Mouse (Mus musculus) forebrain, embryonic 11.5 days (tissue): ENCODE data around the gene Ankrd28. TPM values are rescaled to one million over a fixed set of nuclear protein-coding genes. Genes with fewer than 3 reads are reported as not detected.

Experiments
- ATAC-seq: fragments of 200-750 bp; cut with Nextera tagmentation; replicated peaks from 2 replicates; pipeline ENCODE4 v1.8.0; 2017; ENCODE audit warnings: moderate TSS enrichment; ENCODE audit not compliant: low FRiP score
- DNase-seq: peaks from one replicate; pipeline ENCODE4 v3.0.0-alpha.2; 2017; ENCODE audit warnings: low spot score
- H3K27ac ChIP-seq: fragments of 300-500 bp; sonication (generic); 2 replicates; pipeline ENCODE4 v1.5.1; 2014; ENCODE audit warnings: low read depth, low read length
- H3K27me3 ChIP-seq: fragments of 300-500 bp; sonication (generic); 2 replicates; pipeline ENCODE4 v1.6.1; 2014; ENCODE audit warnings: mild to moderate bottlenecking, low read length, mixed read lengths; ENCODE audit not compliant: control insufficient read depth, insufficient read depth
- H3K36me3 ChIP-seq: fragments of 300-500 bp; sonication (generic); 2 replicates; pipeline ENCODE4 v1.6.1; 2014; ENCODE audit warnings: mild to moderate bottlenecking, low read length, moderate library complexity, mixed read lengths; ENCODE audit not compliant: control insufficient read depth, insufficient read depth
- H3K4me1 ChIP-seq: fragments of 300-500 bp; sonication (generic); replicated peaks from 2 replicates; pipeline ENCODE4 v1.6.1; 2014; ENCODE audit warnings: low read length, mixed read lengths; ENCODE audit not compliant: control insufficient read depth, insufficient read depth
- H3K4me2 ChIP-seq: fragments of 300-500 bp; sonication (generic); 2 replicates; pipeline ENCODE4 v1.6.1; 2014; ENCODE audit warnings: low read depth, mild to moderate bottlenecking, low read length, moderate library complexity, mixed read lengths; ENCODE audit not compliant: severe bottlenecking
- H3K4me3 ChIP-seq: fragments of 300-500 bp; sonication (generic); 2 replicates; pipeline ENCODE4 v1.5.1; 2014; ENCODE audit warnings: low read depth, low read length
- H3K9ac ChIP-seq: fragments of 300-500 bp; sonication (generic); 2 replicates; pipeline ENCODE4 v1.6.1; 2014; ENCODE audit warnings: low read length
- H3K9me3 ChIP-seq: fragments of 300-500 bp; sonication (generic); 2 replicates; pipeline ENCODE4 v1.6.1; 2016; ENCODE audit warnings: low read length, mixed read lengths; ENCODE audit not compliant: control insufficient read depth
- WGBS: fragments of 180-500 bp; shearing (Covaris S2); extraction: QIAGEN DNeasy Blood & Tissue Kit; methylation state at CpG from one replicate; pipeline ENCODE4 v1.1.7; 2014; 5-methylcytosine and 5-hydroxymethylcytosine counted together
- polyA plus RNA-seq: library from polyadenylated mRNA; unstranded; fragments of >200 nt; fragmentation: Nextera tagmentation; extraction: Ambion mirVana; gene quantifications from 2 replicates; pipeline ENCODE4 v1.2.1, GENCODE M21; 2014

Gene Ankrd28
- polyA plus RNA-seq, 1 experiment from 2014 or later, result 14.1 TPM

GRCm38 (mm10) chr14:31656857-31657645 lies 173.4 kb downstream of the Ankrd28 start:
- 46% methylated on average over 5 of the region's 5 CpGs for WGBS
- no peak overlapping the region for H3K27ac ChIP-seq

GRCm38 (mm10) chr14:31656386-31656785 lies 174.1 kb downstream of the Ankrd28 start:
- 82% methylated on average over 7 of the region's 7 CpGs for WGBS
- no peak for ATAC-seq
- no peak overlapping the region for H3K4me3 ChIP-seq

More at GRCm38 (mm10) chr14:31656857-31657645, 173.4 kb downstream of the Ankrd28 start:
- Histone ChIP-seq H3K36me3 (no peaks in the 10 kb centered on the region), H3K9ac (no peak overlapping the region), H3K4me3 (no peak overlapping the region), H3K4me2 (no peak overlapping the region), H3K27me3 (no peaks in the 10 kb centered on the region), H3K4me1 (peaks cover 5% of the 10 kb centered on the region), H3K9me3 (no peaks in the 10 kb centered on the region)
- DNase-seq (peak; percentile 81), ATAC-seq (no peak)

DNA sequence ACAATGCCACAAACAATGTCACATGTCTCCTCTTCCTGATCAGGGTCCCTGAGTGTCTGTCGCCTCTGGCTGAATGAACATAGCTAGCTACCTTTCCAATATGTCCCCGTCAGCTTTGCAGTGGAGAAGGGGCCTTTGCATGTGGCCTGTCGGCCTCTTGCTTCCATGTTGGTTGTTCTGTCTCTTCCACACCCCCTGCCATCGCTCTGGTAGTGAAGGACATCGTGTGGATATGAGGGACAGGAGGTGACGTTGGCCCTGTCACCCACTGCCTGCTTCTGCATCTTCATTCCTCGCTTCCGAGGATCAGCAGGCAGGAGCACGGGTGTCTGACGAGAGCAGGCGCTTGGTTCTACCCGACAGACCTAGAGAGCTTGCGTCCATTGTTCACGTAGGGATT lies 175.0 kb downstream of the Ankrd28 start:
- no peak for ATAC-seq
- H3K4me2 ChIP-seq, result no peak overlapping the region
- WGBS, result 78% methylated on average over 14 of the region's 14 CpGs
- no peaks in the 10 kb centered on the region for H3K27me3 ChIP-seq
- H3K9ac ChIP-seq, result no peak overlapping the region; the same call in 1 of the 2 replicates
- H3K36me3 ChIP-seq, result no peaks in the 10 kb centered on the region
- H3K4me1 ChIP-seq, result peaks cover 3% of the 10 kb centered on the region
- H3K4me3 ChIP-seq, result no peak overlapping the region
- H3K9me3 ChIP-seq, result no peaks in the 10 kb centered on the region
- no peak for DNase-seq
- H3K27ac ChIP-seq, result no peak overlapping the region

More at GRCm38 (mm10) chr14:31656386-31656785, 174.1 kb downstream of the Ankrd28 start:
- Histone ChIP-seq H3K27ac (no peak overlapping the region), H3K4me2 (no peak overlapping the region), H3K9me3 (no peaks in the 10 kb centered on the region), H3K27me3 (no peaks in the 10 kb centered on the region), H3K9ac (no peak overlapping the region), H3K36me3 (no peaks in the 10 kb centered on the region), H3K4me1 (peaks cover 5% of the 10 kb centered on the region)
- no peak for DNase-seq

DNA sequence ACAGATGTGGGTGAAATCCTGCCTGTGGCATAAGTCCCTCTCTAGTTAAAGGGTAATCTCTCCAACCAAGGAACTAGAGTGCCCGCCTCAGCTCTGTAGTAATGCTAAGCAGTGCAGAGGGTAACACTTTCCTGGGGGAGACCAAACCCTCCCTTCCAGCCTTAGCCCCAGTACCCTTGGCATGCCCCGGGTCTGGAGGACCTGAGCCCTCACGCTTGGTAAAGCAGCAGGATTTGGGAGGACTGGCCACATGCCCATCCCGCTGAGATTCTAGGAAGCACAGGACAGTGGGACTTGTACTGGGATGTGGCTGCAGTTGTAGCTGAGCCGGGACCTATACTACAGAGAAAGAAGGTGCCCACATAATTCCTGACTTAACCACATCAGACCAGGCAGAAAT lies 175.6 kb downstream of the Ankrd28 start:
- no peak overlapping the region for H3K4me2 ChIP-seq
- no peak overlapping the region for H3K4me3 ChIP-seq
- H3K27me3 ChIP-seq, result no peaks in the 10 kb centered on the region
- no peak overlapping the region; the same call in 1 of the 2 replicates for H3K9ac ChIP-seq
- no peak overlapping the region for H3K27ac ChIP-seq
- no peaks in the 10 kb centered on the region for H3K36me3 ChIP-seq
- DNase-seq, result no peak
- H3K4me1 ChIP-seq, result no peaks in the 10 kb centered on the region
- no peaks in the 10 kb centered on the region for H3K9me3 ChIP-seq
- ATAC-seq, result no peak
- WGBS, result 90% methylated on average over 5 of the region's 5 CpGs

- Histone ChIP-seq H3K36me3 (no peaks in the 10 kb centered on the region), H3K4me1 (no peaks in the 10 kb centered on the region), H3K4me2 (no peak overlapping the region), H3K27me3 (no peaks in the 10 kb centered on the region), H3K9ac (no peak overlapping the region), H3K4me3 (no peak overlapping the region), H3K9me3 (no peaks in the 10 kb centered on the region), H3K27ac (no peak overlapping the region)
- WGBS, result 82% methylated on average over 14 of the region's 14 CpGs
- ATAC-seq (no peak), DNase-seq (no peak)
These were observed 177.2 kb downstream of the Ankrd28 start for GRCm38 (mm10) chr14:31653101-31653875.

GRCm38 (mm10) chr14:31652624-31653023 lies 177.8 kb downstream of the Ankrd28 start:
- no peaks in the 10 kb centered on the region for H3K9me3 ChIP-seq
- ATAC-seq (no peak), DNase-seq (no peak)
- no peak overlapping the region for H3K27ac ChIP-seq
- H3K36me3 ChIP-seq, result no peaks in the 10 kb centered on the region
- no peaks in the 10 kb centered on the region for H3K27me3 ChIP-seq
- no peaks in the 10 kb centered on the region for H3K4me1 ChIP-seq
- WGBS, result 88% methylated on average over 1 of the region's 1 CpGs
- no peak overlapping the region for H3K4me3 ChIP-seq
- H3K4me2 ChIP-seq, result no peak overlapping the region
- no peak overlapping the region for H3K9ac ChIP-seq

- no peak overlapping the region for H3K9ac ChIP-seq
- DNase-seq (no peak), ATAC-seq (no peak)
- H3K9me3 ChIP-seq, result no peaks in the 10 kb centered on the region
- H3K4me2 ChIP-seq, result no peak overlapping the region
- no peak overlapping the region for H3K27ac ChIP-seq
- no peak overlapping the region for H3K4me3 ChIP-seq
- 74% methylated on average over 5 of the region's 5 CpGs for WGBS
- H3K27me3 ChIP-seq, result no peaks in the 10 kb centered on the region
- H3K36me3 ChIP-seq, result no peaks in the 10 kb centered on the region
- H3K4me1 ChIP-seq, result no peaks in the 10 kb centered on the region
These were observed 178.3 kb downstream of the Ankrd28 start for GRCm38 (mm10) chr14:31652106-31652505.

DNA sequence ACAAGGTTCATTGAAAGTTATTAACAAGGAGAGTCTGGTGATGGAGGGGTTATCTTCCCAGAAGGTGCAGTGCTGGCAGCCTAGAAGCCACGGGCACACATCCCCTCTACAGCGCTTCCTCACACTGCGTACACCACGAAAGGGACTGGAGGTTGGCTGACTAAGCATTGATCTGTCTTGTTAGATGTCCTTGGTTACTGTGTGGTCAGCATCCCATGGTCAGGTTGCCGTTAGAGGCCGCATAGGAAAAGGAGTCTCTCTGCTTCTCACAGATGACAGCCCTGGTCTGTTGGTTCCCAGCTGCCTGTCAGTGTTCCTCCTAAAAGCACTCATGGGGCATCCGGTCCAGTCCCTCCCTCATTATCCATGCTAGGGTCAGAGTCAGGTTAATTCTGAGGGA lies 179.2 kb downstream of the Ankrd28 start:
- WGBS, result 92% methylated on average over 7 of the region's 7 CpGs
- Histone ChIP-seq H3K27me3 (no peaks in the 10 kb centered on the region), H3K4me2 (no peak overlapping the region), H3K4me3 (no peak overlapping the region), H3K36me3 (no peaks in the 10 kb centered on the region), H3K27ac (no peak overlapping the region), H3K4me1 (no peaks in the 10 kb centered on the region), H3K9me3 (no peaks in the 10 kb centered on the region), H3K9ac (no peak overlapping the region)
- DNase-seq (no peak), ATAC-seq (no peak)
